Mouse (Mus musculus) neural tube, embryonic 13.5 days (tissue): ENCODE results near the gene Nup107. TPM values are rescaled to one million over a fixed set of nuclear protein-coding genes. Genes with fewer than 3 reads are reported as not detected.
A peak's percentile ranks its signal among the peaks of the same experiment; 100 is the strongest.
"Not testable (repeated sequence)": the region's sequence is repeated elsewhere in the genome, so short reads cannot be mapped to it uniquely, and the experiment has no call there.

Experiments
- ATAC-seq: fragments of 200-750 bp; cut with Nextera tagmentation; 2 replicates; pipeline ENCODE4 v1.8.0; 2017; ENCODE audit warnings: low read depth, mild to moderate bottlenecking, moderate TSS enrichment, moderate library complexity
- H3K27ac ChIP-seq: fragments of 300-500 bp; sonication (generic); replicated peaks from 2 replicates; pipeline ENCODE4 v1.5.1; 2015; ENCODE audit warnings: moderate library complexity, mild to moderate bottlenecking, inconsistent platforms
- H3K27me3 ChIP-seq: fragments of 300-500 bp; sonication (generic); 2 replicates; pipeline ENCODE4 v1.6.1; 2015; ENCODE audit warnings: mild to moderate bottlenecking, inconsistent platforms
- H3K36me3 ChIP-seq: fragments of 300-500 bp; sonication (generic); 2 replicates; pipeline ENCODE4 v1.6.1; 2015; ENCODE audit warnings: mild to moderate bottlenecking, inconsistent platforms
- H3K4me1 ChIP-seq: fragments of 300-500 bp; sonication (generic); replicated peaks from 2 replicates; pipeline ENCODE4 v1.6.1; 2015; ENCODE audit warnings: inconsistent platforms
- H3K4me2 ChIP-seq: fragments of 300-500 bp; sonication (generic); 2 replicates; pipeline ENCODE4 v1.6.1; 2015; ENCODE audit warnings: inconsistent platforms, mild to moderate bottlenecking, moderate library complexity
- H3K4me3 ChIP-seq: fragments of 300-500 bp; sonication (generic); 2 replicates; pipeline ENCODE4 v1.5.1; 2015; ENCODE audit warnings: mild to moderate bottlenecking, inconsistent platforms
- H3K9ac ChIP-seq: fragments of 300-500 bp; sonication (generic); 2 replicates; pipeline ENCODE4 v1.6.1; 2015; ENCODE audit warnings: moderate library complexity, mild to moderate bottlenecking, inconsistent platforms
- H3K9me3 ChIP-seq: fragments of 300-500 bp; sonication (generic); 2 replicates; pipeline ENCODE4 v1.6.1; 2016; ENCODE audit warnings: inconsistent platforms
- WGBS: fragments of 180-500 bp; shearing (Covaris S2); methylation state at CpG from one replicate; pipeline ENCODE4 v1.1.7; 2015; 5-methylcytosine and 5-hydroxymethylcytosine counted together
- polyA plus RNA-seq: library from polyadenylated mRNA; unstranded; fragments of >200 nt; fragmentation: Nextera tagmentation; extraction: Ambion mirVana; gene quantifications from 2 replicates; pipeline ENCODE4 v1.2.1, GENCODE M21; 2015

The Nup107 gene
- polyA plus RNA-seq, 1 experiment from 2014 or later: 36.3 TPM

GRCm38 (mm10) chr10:117751282-117751610 is 41.3 kb downstream of the Nup107 start:
- H3K27ac ChIP-seq: no peak overlapping the region
- no peak overlapping the region for H3K4me2 ChIP-seq
- ATAC-seq: no peak
- peaks cover 60% of the 10 kb centered on the region for H3K36me3 ChIP-seq
- H3K9ac ChIP-seq: no peak overlapping the region
- no peaks in the 10 kb centered on the region for H3K9me3 ChIP-seq
- H3K4me1 ChIP-seq: no peaks in the 10 kb centered on the region
- H3K27me3 ChIP-seq: no peaks in the 10 kb centered on the region
- no peak overlapping the region for H3K4me3 ChIP-seq
- 97% methylated on average over 14 of the region's 14 CpGs for WGBS

DNA sequence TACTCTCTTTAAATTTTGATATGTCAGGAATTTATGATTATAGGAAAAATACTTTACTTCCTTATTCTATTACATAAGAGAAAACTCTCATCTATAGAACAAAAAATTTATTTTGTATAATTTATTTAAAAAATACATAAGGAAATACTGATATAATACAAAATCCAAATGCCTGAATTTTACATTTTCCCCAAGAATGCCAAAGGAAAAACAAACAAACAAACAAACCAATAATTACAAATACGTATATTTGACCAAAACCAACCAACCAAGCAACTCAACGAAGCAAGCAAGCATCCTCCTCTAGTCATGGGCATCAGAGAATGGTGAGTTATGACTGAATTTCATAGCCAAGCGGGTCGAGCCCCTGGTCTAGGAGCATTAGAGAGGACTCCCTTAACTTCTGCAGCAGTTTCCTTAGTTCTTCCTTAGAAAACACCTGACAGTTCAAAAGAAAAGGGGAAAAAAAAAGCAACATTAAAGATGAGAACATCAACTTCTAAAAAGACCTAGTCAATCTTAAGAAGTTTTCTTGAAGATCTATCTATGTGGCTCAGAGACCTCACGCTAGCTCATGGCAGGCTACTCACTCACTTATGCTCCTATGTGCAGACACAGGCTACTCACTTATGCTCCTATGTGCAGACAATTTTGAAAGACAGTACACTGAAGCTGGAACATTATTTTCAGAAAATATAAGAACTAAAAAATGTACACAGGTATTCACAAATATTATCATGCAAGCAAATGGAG is 41.8 kb downstream of the Nup107 start:
- H3K27me3 ChIP-seq: no peaks in the 10 kb centered on the region
- 96% methylated on average over 5 of the region's 5 CpGs for WGBS
- H3K9me3 ChIP-seq: no peaks in the 10 kb centered on the region
- H3K27ac ChIP-seq: no peak overlapping the region
- no peak overlapping the region for H3K9ac ChIP-seq
- no peaks in the 10 kb centered on the region for H3K4me1 ChIP-seq
- no peak overlapping the region for H3K4me2 ChIP-seq
- no peak for ATAC-seq
- peaks cover 55% of the 10 kb centered on the region for H3K36me3 ChIP-seq
- H3K4me3 ChIP-seq: no peak overlapping the region

GRCm38 (mm10) chr10:117749787-117750343 is 42.6 kb downstream of the Nup107 start:
- Histone ChIP-seq H3K4me3 (no peak overlapping the region), H3K36me3 (peaks cover 46% of the 10 kb centered on the region), H3K27ac (no peak overlapping the region), H3K4me1 (peaks cover 6% of the 10 kb centered on the region), H3K9me3 (no peaks in the 10 kb centered on the region), H3K9ac (no peak overlapping the region), H3K27me3 (no peaks in the 10 kb centered on the region), H3K4me2 (no peak overlapping the region)
- ATAC-seq: no peak
- WGBS: 92% methylated on average over 14 of the region's 14 CpGs

DNA sequence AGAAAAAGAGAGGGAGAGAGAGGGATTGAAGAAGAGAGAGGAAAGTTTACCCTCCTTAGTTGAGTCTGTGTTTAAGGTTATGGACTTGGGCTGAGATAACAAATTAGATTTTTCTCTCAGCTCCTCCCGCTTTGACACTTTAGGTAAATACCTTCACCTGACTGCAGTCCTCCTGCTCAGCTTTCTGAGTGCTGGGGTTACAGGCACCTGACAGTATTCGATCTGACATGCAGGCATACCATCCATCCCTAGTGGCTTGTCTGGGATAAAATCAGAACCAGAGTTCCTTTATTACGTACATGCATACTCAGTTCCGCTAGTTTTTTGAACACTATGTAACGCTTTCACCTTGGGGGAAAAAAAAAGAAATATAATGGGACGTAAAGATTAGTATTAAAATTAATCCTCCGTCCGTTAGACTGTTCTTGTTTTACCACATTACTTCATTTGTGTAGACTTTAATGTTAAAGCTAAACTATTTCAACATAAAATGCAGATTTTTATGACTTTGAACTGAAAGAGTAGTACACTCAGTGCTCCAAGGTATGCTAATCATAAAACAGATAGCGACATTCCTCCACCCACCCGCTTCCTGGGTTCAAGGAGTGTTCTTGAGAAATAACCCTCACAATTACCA is 43.3 kb downstream of the Nup107 start:
- Histone ChIP-seq H3K9me3 (no peaks in the 10 kb centered on the region), H3K27me3 (no peaks in the 10 kb centered on the region), H3K4me2 (no peak overlapping the region), H3K4me1 (peaks cover 13% of the 10 kb centered on the region), H3K4me3 (no peak overlapping the region), H3K27ac (no peak overlapping the region), H3K9ac (no peak overlapping the region), H3K36me3 (peaks cover 40% of the 10 kb centered on the region)
- WGBS: 95% methylated on average over 10 of the region's 10 CpGs
- no peak for ATAC-seq

- no peak for ATAC-seq
- H3K36me3 ChIP-seq: peaks cover 40% of the 10 kb centered on the region
- H3K4me1 ChIP-seq: peaks cover 20% of the 10 kb centered on the region
- no peak overlapping the region for H3K27ac ChIP-seq
- 86% methylated on average over 10 of the region's 10 CpGs for WGBS
- H3K4me2 ChIP-seq: no peak overlapping the region
- H3K4me3 ChIP-seq: no peak overlapping the region
- H3K9me3 ChIP-seq: no peaks in the 10 kb centered on the region
- no peak overlapping the region for H3K9ac ChIP-seq
- H3K27me3 ChIP-seq: no peaks in the 10 kb centered on the region
Observed at GRCm38 (mm10) chr10:117748276-117749049, 44.0 kb downstream of the Nup107 start.

- peaks cover 40% of the 10 kb centered on the region for H3K36me3 ChIP-seq
- H3K4me3 ChIP-seq: no peak overlapping the region
- 92% methylated on average over 7 of the region's 7 CpGs for WGBS
- peaks cover 23% of the 10 kb centered on the region for H3K4me1 ChIP-seq
- H3K9ac ChIP-seq: no peak overlapping the region
- no peak overlapping the region for H3K4me2 ChIP-seq
- H3K27me3 ChIP-seq: no peaks in the 10 kb centered on the region
- no peaks in the 10 kb centered on the region for H3K9me3 ChIP-seq
- no peak overlapping the region for H3K27ac ChIP-seq
- ATAC-seq: no peak
Observed at GRCm38 (mm10) chr10:117747711-117748110, 44.8 kb downstream of the Nup107 start.

- peak; percentile 98 for ATAC-seq
- no peaks in the 10 kb centered on the region for H3K9me3 ChIP-seq
- peaks cover 31% of the 10 kb centered on the region for H3K4me1 ChIP-seq
- H3K27me3 ChIP-seq: no peaks in the 10 kb centered on the region
- peak within 1 kb of the TSS; percentile 81 for H3K4me2 ChIP-seq
- peak within 1 kb of the TSS; percentile 81 for H3K9ac ChIP-seq
- H3K4me3 ChIP-seq: peak within 1 kb of the TSS; percentile 66
- WGBS: 15% methylated on average over 42 of the region's 46 CpGs
- peak within 1 kb of the TSS; percentile 49 for H3K27ac ChIP-seq
- peaks cover 31% of the 10 kb centered on the region for H3K36me3 ChIP-seq
Observed at GRCm38 (mm10) chr10:117746297-117746883, 46.1 kb downstream of the Nup107 start, which contains the start of gene Slc35e3. TSS of gene Slc35e3 (minus strand) at chr10:117746365.

GRCm38 (mm10) chr10:117745570-117746296 is 46.8 kb downstream of the Nup107 start:
- H3K36me3 ChIP-seq: peaks cover 29% of the 10 kb centered on the region
- H3K27me3 ChIP-seq, H3K9me3 ChIP-seq: not testable (repeated sequence)
- H3K4me1 ChIP-seq: peaks cover 33% of the 10 kb centered on the region
- peak; percentile 71 for ATAC-seq
- peak overlapping the region; percentile 81 for H3K4me2 ChIP-seq
- H3K9ac ChIP-seq: peak overlapping the region; percentile 81
- 2% methylated on average over 14 of the region's 46 CpGs for WGBS
- peak overlapping the region; percentile 49 for H3K27ac ChIP-seq
- peak overlapping the region; percentile 66 for H3K4me3 ChIP-seq

GRCm38 (mm10) chr10:117743917-117744316 is 48.6 kb downstream of the Nup107 start:
- H3K9ac ChIP-seq: no peak overlapping the region
- peaks cover 33% of the 10 kb centered on the region for H3K4me1 ChIP-seq
- 82% methylated on average over 4 of the region's 4 CpGs for WGBS
- no peaks in the 10 kb centered on the region for H3K9me3 ChIP-seq
- peak overlapping the region; percentile 18; the same call in 1 of the 2 replicates for H3K27ac ChIP-seq
- ATAC-seq: no peak
- peak overlapping the region; percentile 81 for H3K4me2 ChIP-seq
- H3K27me3 ChIP-seq: no peaks in the 10 kb centered on the region
- peak overlapping the region; percentile 66; the same call in 1 of the 2 replicates for H3K4me3 ChIP-seq
- H3K36me3 ChIP-seq: peaks cover 33% of the 10 kb centered on the region

DNA sequence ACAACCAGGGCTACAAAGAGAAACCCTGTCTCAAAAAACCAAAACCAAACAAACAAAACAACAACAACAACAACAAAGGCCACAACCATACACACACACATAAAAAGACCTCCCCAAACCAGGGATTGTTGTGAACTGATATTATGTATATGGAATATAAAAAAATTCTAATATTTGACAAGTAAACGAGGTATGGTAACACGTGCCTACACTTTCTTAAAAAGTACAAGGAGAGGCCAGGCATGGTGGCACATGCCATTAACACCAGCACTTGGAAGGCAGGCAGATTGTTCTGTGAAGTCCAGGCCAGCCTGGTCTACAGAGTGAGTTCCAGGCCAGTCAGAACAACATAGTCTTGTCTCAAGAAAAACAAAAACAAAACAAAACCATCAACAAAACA is 49.3 kb downstream of the Nup107 start:
- ATAC-seq: no peak
- H3K4me2 ChIP-seq: no peak overlapping the region

DNA sequence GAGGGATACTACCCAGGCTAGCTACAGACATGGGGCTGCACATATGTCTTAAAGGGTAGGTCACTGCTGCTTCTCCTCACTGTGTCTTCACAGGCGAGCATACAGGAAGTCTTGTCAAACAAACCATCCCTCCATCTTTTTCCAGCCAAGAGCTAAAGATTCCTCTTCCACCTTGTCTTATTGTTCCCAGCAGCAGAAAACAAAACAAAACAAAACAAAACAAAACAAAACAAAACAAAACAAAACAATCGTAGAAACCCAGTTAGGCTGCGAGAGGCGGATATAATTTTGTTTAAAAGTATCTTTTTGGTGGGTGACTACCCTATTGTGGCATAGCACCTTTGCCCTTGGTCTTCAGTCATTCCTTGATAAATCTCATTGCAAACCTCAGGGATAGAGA is 49.9 kb downstream of the Nup107 start:
- Histone ChIP-seq H3K27ac (no peak overlapping the region), H3K4me3 (no peak overlapping the region), H3K9ac (no peak overlapping the region), H3K4me1 (peaks cover 33% of the 10 kb centered on the region), H3K4me2 (no peak overlapping the region), H3K36me3 (peaks cover 38% of the 10 kb centered on the region), H3K9me3 (no peaks in the 10 kb centered on the region), H3K27me3 (no peaks in the 10 kb centered on the region)
- WGBS: 91% methylated on average over 4 of the region's 4 CpGs
- no peak for ATAC-seq

More for the DNA sequence above, 49.3 kb downstream of the Nup107 start:
- no peaks in the 10 kb centered on the region for H3K27me3 ChIP-seq
- H3K4me3 ChIP-seq: no peak overlapping the region
- peaks cover 33% of the 10 kb centered on the region for H3K36me3 ChIP-seq
- no peak overlapping the region for H3K27ac ChIP-seq
- H3K9ac ChIP-seq: no peak overlapping the region
- peaks cover 33% of the 10 kb centered on the region for H3K4me1 ChIP-seq
- H3K9me3 ChIP-seq: no peaks in the 10 kb centered on the region
- WGBS: 94% methylated on average over 2 of the region's 2 CpGs
